Mouse (Mus musculus) embryo, embryonic 11 days (tissue): ENCODE results near the gene Vdr.

ENCODE experiments used
- DNase-seq: peaks from one replicate; pipeline ENCODE4 v3.0.0-alpha.2; 2015

The Vdr gene

GRCm38 (mm10) chr15:97844037-97845034 lies 66.1 kb downstream of the Vdr start, which contains the start of gene Hdac7:
TSS of gene Hdac7 (minus strand) at chr15:97844502.
- no peak for DNase-seq

GRCm38 (mm10) chr15:97843247-97843651 lies 67.2 kb downstream of the Vdr start:
- no peak for DNase-seq

GRCm38 (mm10) chr15:97842058-97842457 lies 68.4 kb downstream of the Vdr start:
- no peak for DNase-seq

GRCm38 (mm10) chr15:97841383-97841782 lies 69.0 kb downstream of the Vdr start:
- no peak for DNase-seq

- DNase-seq, result no peak
Measured at GRCm38 (mm10) chr15:97840781-97841180, 69.6 kb downstream of the Vdr start.

- DNase-seq, result peak; percentile 74
Measured at GRCm38 (mm10) chr15:97839991-97840455, 70.4 kb downstream of the Vdr start.

GRCm38 (mm10) chr15:97839473-97839872 lies 71.0 kb downstream of the Vdr start:
- no peak for DNase-seq

GRCm38 (mm10) chr15:97839012-97839411 lies 71.4 kb downstream of the Vdr start:
- no peak for DNase-seq

- DNase-seq, result no peak
Measured at GRCm38 (mm10) chr15:97838395-97838794, 72.0 kb downstream of the Vdr start.

- DNase-seq, result no peak
Measured at GRCm38 (mm10) chr15:97837491-97838061, 72.9 kb downstream of the Vdr start.

- DNase-seq, result no peak
Measured at GRCm38 (mm10) chr15:97836894-97837247, 73.6 kb downstream of the Vdr start.

- no peak for DNase-seq
Measured at GRCm38 (mm10) chr15:97836153-97836893, 74.1 kb downstream of the Vdr start.

- no peak for DNase-seq
Measured at GRCm38 (mm10) chr15:97832764-97833479, 77.5 kb downstream of the Vdr start.

GRCm38 (mm10) chr15:97831987-97832640 lies 78.3 kb downstream of the Vdr start:
- peak; percentile 59 for DNase-seq

GRCm38 (mm10) chr15:97831242-97831986 lies 79.0 kb downstream of the Vdr start:
- peak; percentile 84 for DNase-seq

- DNase-seq, result peak; percentile 69
Measured at GRCm38 (mm10) chr15:97830788-97831241, 79.6 kb downstream of the Vdr start.

GRCm38 (mm10) chr15:97830253-97830787 lies 80.1 kb downstream of the Vdr start:
- peak; percentile 53 for DNase-seq

- DNase-seq, result no peak
Measured at GRCm38 (mm10) chr15:97829432-97829831, 81.0 kb downstream of the Vdr start.

GRCm38 (mm10) chr15:97828901-97829338 lies 81.5 kb downstream of the Vdr start:
- peak; percentile 37 for DNase-seq

GRCm38 (mm10) chr15:97828221-97828842 lies 82.1 kb downstream of the Vdr start:
- no peak for DNase-seq
